23 mouse cellular contexts compared by ENCODE assay signal in the genomic region with DNA sequence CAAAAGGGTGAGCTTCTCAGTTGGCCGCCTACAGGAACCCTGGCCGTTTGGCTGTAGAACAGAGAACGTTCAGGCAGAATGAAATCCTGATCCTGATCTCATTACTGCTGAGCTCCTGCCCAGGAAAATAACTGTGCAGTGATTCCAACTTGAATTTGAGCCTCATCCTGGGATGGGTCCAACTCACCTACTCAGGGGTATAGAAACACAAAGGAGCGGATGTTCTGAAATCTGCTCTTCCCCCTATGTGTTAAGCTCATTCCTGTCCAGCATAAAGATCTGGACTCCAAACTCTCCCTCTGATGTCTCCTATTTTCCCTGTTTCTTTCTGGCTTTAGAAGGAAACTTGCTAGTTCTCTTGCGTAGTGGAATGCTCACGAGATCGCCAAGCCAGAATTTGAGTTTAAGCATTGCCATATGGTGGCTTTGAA.
DNase-seq lines count a peak whose midpoint lies in the region; ATAC-seq lines count a peak whose summit lies in the region.
"Had no signal": no experiment of that assay in that cellular context is flagged by ENCODE, and none has a peak within 500 bp of the region (broad histone marks: within the 10 kb centered on the region; RNA-seq: fewer than 3 reads in every experiment).

No protein-coding gene starts in this region.

- no peaks in the 10 kb centered on the region for H3K27me3 ChIP-seq in heart, embryonic 10.5 days (ENCODE audit: insufficient read depth, poor library complexity, severe bottlenecking)
- H3K27me3 ChIP-seq: neural tube, embryonic 13.5 days had no signal

- H3K36me3 ChIP-seq in heart, embryonic 10.5 days: no peaks in the 10 kb centered on the region
- H3K36me3 ChIP-seq: forebrain, embryonic 12.5 days; neural tube, embryonic 13.5 days had no signal

- H3K4me1 ChIP-seq in heart, embryonic 10.5 days: peaks cover 34% of the 10 kb centered on the region

- DNase-seq in cerebellum, postnatal 14 days: peak; percentile 26 to 62
- peak; percentile 20 for DNase-seq in heart, embryonic 10.5 days (ENCODE audit: low spot score)
- DNase-seq in heart, adult 8-10 months (ENCODE audit: low spot score): no peak
- peak; percentile 65 for DNase-seq in NIH3T3 (ENCODE audit: low read depth)
- peak; percentile 18 for DNase-seq in gastrocnemius, postnatal 25 days
- no peak for DNase-seq in urinary bladder, postnatal 36 days (ENCODE audit: low spot score in 2 of 2)
- DNase-seq: adrenal gland, postnatal 10 days; cerebellum, adult 11 months; heart, postnatal 36 days; kidney, postnatal 36 days; layer of hippocampus, adult 9-11 months; lung, adult 2 months; midbrain, embryonic 14.5 days; right cerebral cortex, adult 18-20 months; thymus, postnatal 14 days had no signal

- H3K9me3 ChIP-seq in heart, embryonic 10.5 days: no peaks in the 10 kb centered on the region
- H3K9me3 ChIP-seq: forebrain, embryonic 12.5 days; megakaryocyte, embryonic 14.5 days; neural tube, embryonic 13.5 days had no signal

- no peak overlapping the region for H3K4me3 ChIP-seq in heart, embryonic 10.5 days
- H3K4me3 ChIP-seq: forebrain, embryonic 12.5 days; megakaryocyte, embryonic 14.5 days; neural tube, embryonic 13.5 days had no signal

- no peak for ATAC-seq in cerebellum, adult (ENCODE audit: insufficient number of reproducible peaks, low FRiP score, low TSS enrichment)
- ATAC-seq: activated CD4-positive, CD25-positive, alpha-beta regulatory T cell, adult 4 months; CD4-positive, CD25-positive, alpha-beta regulatory T cell, adult 4 months; hindbrain, embryonic 16.5 days; intestine, embryonic 16.5 days had no signal

- no peak overlapping the region for H3K27ac ChIP-seq in heart, embryonic 10.5 days
- H3K27ac ChIP-seq: forebrain, embryonic 12.5 days; neural tube, embryonic 13.5 days had no signal

- WGBS in heart, embryonic 10.5 days: 88% methylated on average over 7 of the region's 7 CpGs

Comparison
In these comparisons a context has a peak if more than half of its experiments do, and no peak if none do; other contexts are left out.
1. DNase-seq: peak in cerebellum, postnatal 14 days (2 of 2), heart, embryonic 10.5 days (single experiment), NIH3T3 (single experiment) and gastrocnemius, postnatal 25 days (single experiment); none in heart, adult 8-10 months (single experiment) and urinary bladder, postnatal 36 days (0 of 2).